Mouse (Mus musculus) neural tube, embryonic 15.5 days (tissue): ENCODE results near the gene Cldn15. TPM values are rescaled to one million over a fixed set of nuclear protein-coding genes. Genes with fewer than 3 reads are reported as not detected.
A peak's percentile ranks its signal among the peaks of the same experiment; 100 is the strongest.

Experiments used
- ATAC-seq: fragments of 200-750 bp; cut with Nextera tagmentation; 2 replicates; pipeline ENCODE4 v1.8.0; 2017; ENCODE audit warnings: mild to moderate bottlenecking, moderate TSS enrichment, moderate library complexity; ENCODE audit not compliant: low FRiP score
- H3K27ac ChIP-seq: fragments of 300-500 bp; sonication (generic); replicated peaks from 2 replicates; pipeline ENCODE4 v1.5.1; 2015; ENCODE audit warnings: mild to moderate bottlenecking, inconsistent platforms
- H3K27me3 ChIP-seq: fragments of 300-500 bp; sonication (generic); replicated peaks from 2 replicates; pipeline ENCODE4 v1.6.1; 2015; ENCODE audit warnings: inconsistent platforms
- H3K36me3 ChIP-seq: fragments of 300-500 bp; sonication (generic); 2 replicates; pipeline ENCODE4 v1.6.1; 2015; ENCODE audit warnings: inconsistent platforms
- H3K4me1 ChIP-seq: fragments of 300-500 bp; sonication (generic); 2 replicates; pipeline ENCODE4 v1.6.1; 2015; ENCODE audit warnings: inconsistent platforms
- H3K4me2 ChIP-seq: fragments of 300-500 bp; sonication (generic); 2 replicates; pipeline ENCODE4 v1.6.1; 2015; ENCODE audit warnings: inconsistent platforms, mild to moderate bottlenecking, moderate library complexity
- H3K4me3 ChIP-seq: fragments of 300-500 bp; sonication (generic); replicated peaks from 2 replicates; pipeline ENCODE4 v1.5.1; 2015; ENCODE audit warnings: mild to moderate bottlenecking, inconsistent platforms
- H3K9ac ChIP-seq: fragments of 300-500 bp; sonication (generic); replicated peaks from 2 replicates; pipeline ENCODE4 v1.6.1; 2015; ENCODE audit warnings: mild to moderate bottlenecking, inconsistent platforms
- H3K9me3 ChIP-seq: fragments of 300-500 bp; sonication (generic); replicated peaks from 2 replicates; pipeline ENCODE4 v1.6.1; 2016; ENCODE audit warnings: inconsistent platforms
- WGBS: fragments of 180-500 bp; shearing (Covaris S2); methylation state at CpG from one replicate; pipeline ENCODE4 v1.1.7; 2015; ENCODE audit warnings: mixed read lengths; 5-methylcytosine and 5-hydroxymethylcytosine counted together
- polyA plus RNA-seq: library from polyadenylated mRNA; unstranded; fragments of >200 nt; fragmentation: Nextera tagmentation; extraction: Ambion mirVana; gene quantifications from 2 replicates; pipeline ENCODE4 v1.2.1, GENCODE M21; 2015

The Cldn15 gene
- polyA plus RNA-seq, 1 experiment from 2014 or later: 0.67 TPM

DNA sequence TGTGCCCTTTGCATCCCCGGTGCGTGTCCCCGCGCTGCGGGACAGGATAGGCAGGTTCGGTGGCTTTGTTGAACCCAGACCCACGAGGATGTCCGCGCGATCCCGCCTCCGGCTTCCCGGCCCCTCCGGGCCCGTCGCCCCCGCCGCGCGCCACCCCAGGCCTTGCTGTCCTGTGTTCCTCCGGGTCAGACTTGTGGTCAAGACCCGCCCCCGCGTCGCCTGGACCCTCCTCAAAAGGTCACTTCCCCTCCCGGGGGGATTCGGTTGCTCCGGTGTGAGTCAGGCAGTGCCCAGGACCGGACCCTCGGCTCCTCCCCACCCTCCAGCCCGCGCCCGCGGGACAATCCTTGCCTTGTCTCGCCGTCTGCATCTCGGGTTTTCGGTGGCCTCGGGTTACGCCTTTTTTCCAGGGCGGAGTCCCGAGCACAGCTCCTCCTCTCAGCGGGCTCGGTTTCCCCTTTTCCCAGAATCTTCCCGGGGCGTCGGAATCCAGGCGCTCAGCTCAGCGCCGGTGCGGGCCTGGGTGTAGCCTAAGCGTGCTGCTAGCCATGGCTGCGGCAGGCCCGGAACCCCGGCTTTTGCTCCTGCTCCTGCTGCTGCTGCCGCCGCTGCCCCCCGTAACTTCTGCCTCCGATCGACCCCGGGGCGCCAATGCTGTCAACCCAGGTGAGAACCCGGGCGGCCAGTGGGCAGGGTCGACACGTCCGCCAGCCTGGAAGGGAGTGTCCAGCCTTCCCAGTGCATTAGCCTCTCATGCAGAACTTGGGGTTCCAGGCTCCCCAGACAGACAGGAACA is 20.9 kb downstream of the Cldn15 start:
- no peaks in the 10 kb centered on the region for H3K27me3 ChIP-seq
- peak; percentile 64 for ATAC-seq
- under 1% methylated on average over 66 of the region's 67 CpGs for WGBS
- H3K4me1 ChIP-seq: peaks cover 33% of the 10 kb centered on the region
- no peaks in the 10 kb centered on the region for H3K9me3 ChIP-seq
- H3K4me2 ChIP-seq: peak overlapping the region; percentile 74
- peak overlapping the region; percentile 90 for H3K9ac ChIP-seq
- H3K36me3 ChIP-seq: peaks cover 40% of the 10 kb centered on the region
- H3K27ac ChIP-seq: peak overlapping the region; percentile 95
- peak overlapping the region; percentile 73 for H3K4me3 ChIP-seq

DNA sequence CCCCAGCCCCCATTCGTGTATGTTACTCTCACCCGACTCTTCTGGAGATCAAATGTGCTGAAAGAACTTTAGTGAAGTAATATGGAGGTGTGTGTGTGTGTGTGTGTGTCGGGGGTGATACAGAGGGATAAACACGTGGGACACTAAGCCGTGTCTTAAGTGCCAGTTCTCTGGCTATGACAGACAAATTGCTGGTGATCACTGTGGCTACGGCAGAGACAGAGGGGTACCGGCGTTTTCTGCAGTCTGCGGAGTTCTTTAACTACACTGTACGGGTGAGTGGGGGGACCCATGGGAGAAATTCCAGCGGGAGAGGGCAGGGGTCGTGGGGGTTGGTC is 21.5 kb downstream of the Cldn15 start, which contains the start of gene Znhit1:
TSS of gene Znhit1 (minus strand) at position 88 of the 338 bp plus-strand sequence.
- ATAC-seq: no peak

DNA sequence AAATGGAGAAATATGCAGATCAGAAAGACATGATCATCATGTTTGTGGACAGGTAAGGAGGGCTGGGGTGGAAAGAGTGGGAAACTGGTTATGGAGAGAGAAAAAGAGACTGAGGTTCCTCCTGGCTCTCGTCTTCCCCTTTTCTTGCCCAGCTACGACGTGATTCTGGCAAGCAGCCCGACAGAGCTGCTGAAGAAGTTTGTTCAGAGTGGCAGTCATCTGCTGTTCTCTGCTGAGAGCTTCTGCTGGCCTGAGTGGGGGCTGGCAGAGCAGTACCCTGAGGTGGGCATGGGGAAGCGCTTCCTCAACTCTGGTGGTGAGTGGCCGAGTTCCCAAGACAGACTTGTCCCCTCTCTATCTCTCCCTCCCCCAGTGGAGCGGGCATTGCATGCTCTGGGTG is 22.0 kb downstream of the Cldn15 start:
- H3K4me3 ChIP-seq: peak overlapping the region; percentile 73
- H3K27me3 ChIP-seq: no peaks in the 10 kb centered on the region
- no peak for ATAC-seq
- H3K9me3 ChIP-seq: no peaks in the 10 kb centered on the region
- H3K9ac ChIP-seq: peak overlapping the region; percentile 90
- 64% methylated on average over 7 of the region's 7 CpGs for WGBS
- H3K4me1 ChIP-seq: peaks cover 31% of the 10 kb centered on the region
- H3K36me3 ChIP-seq: peaks cover 51% of the 10 kb centered on the region
- H3K27ac ChIP-seq: peak overlapping the region; percentile 95
- peak overlapping the region; percentile 74 for H3K4me2 ChIP-seq

More for the DNA sequence above, 21.5 kb downstream of the Cldn15 start, which contains the start of gene Znhit1:
- Histone ChIP-seq H3K4me3 (peak within 1 kb of the TSS; percentile 73), H3K36me3 (peaks cover 46% of the 10 kb centered on the region), H3K9me3 (no peaks in the 10 kb centered on the region), H3K4me1 (peaks cover 31% of the 10 kb centered on the region), H3K9ac (peak within 1 kb of the TSS; percentile 90), H3K27ac (peak within 1 kb of the TSS; percentile 95), H3K4me2 (peak within 1 kb of the TSS; percentile 74), H3K27me3 (no peaks in the 10 kb centered on the region)
- WGBS: 4% methylated on average over 12 of the region's 12 CpGs

DNA sequence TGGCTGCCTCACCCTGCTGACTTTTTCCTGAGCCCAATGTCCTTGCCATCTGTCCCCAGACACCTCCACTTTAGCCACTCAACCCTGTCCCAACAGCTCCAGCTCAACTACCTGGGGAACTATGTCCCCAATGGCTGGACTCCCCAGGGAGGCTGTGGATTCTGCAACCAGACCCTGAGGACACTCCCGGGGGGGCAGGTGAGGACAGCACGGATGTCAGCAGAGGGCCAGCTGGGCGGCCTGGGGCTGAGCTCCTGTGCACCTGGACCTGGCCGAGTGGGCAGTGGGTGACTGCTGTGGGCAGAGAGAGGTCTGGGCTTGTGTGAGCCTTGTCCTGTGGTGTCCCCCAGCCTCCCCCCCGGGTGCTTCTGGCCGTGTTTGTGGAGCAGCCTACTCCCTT is 23.4 kb downstream of the Cldn15 start:
- H3K4me3 ChIP-seq: no peak overlapping the region
- no peak overlapping the region for H3K9ac ChIP-seq
- H3K9me3 ChIP-seq: no peaks in the 10 kb centered on the region
- H3K27ac ChIP-seq: no peak overlapping the region
- H3K27me3 ChIP-seq: no peaks in the 10 kb centered on the region
- peaks cover 29% of the 10 kb centered on the region for H3K4me1 ChIP-seq
- ATAC-seq: no peak
- 94% methylated on average over 6 of the region's 6 CpGs for WGBS
- H3K36me3 ChIP-seq: peaks cover 60% of the 10 kb centered on the region
- H3K4me2 ChIP-seq: no peak overlapping the region

DNA sequence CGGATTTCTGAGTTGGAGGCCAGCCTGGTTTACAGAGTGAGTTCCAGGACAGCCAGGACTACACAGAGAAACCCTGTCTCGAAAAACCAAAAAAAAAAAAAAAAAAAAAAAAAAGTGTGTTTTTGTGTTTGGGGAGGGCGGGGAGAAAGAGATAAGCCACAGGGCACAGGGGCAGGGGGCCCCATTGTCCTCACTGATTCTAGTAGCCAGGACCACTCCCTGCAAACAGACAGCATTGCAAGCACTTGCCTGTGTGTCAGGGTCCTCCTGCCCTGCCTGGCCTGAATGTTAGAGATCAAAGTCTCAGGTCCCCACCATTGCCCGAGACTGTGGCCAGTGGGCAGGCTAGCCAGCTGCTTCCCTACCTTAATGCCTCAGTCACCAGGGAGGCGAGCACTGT is 33.0 kb downstream of the Cldn15 start:
- no peak overlapping the region for H3K4me2 ChIP-seq
- no peak for ATAC-seq
- H3K36me3 ChIP-seq: peaks cover 20% of the 10 kb centered on the region
- no peaks in the 10 kb centered on the region for H3K9me3 ChIP-seq
- 67% methylated on average over 5 of the region's 5 CpGs for WGBS
- H3K27me3 ChIP-seq: no peaks in the 10 kb centered on the region
- H3K4me3 ChIP-seq: no peak overlapping the region
- no peaks in the 10 kb centered on the region for H3K4me1 ChIP-seq
- no peak overlapping the region for H3K27ac ChIP-seq
- H3K9ac ChIP-seq: no peak overlapping the region

DNA sequence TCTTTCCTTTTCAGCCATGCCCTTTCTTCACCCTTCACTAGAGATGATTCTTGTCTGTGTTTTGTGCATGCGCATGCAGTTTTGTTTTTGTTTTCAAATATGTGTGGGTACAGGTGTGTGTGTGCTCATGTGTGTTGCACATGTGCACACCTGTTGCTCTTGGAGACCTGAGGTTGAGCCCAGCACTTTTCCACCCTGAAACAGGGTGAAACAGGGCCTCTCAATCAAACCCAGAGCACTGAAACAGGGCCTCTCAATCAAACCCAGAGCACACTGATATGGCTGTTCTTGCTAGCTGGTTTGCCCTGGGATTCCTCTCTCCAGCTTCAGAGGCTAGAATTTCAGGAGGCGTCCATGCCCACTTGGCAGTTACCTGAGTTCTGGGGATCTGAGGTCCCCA is 34.2 kb downstream of the Cldn15 start:
- peaks cover 8% of the 10 kb centered on the region for H3K36me3 ChIP-seq
- no peak overlapping the region for H3K4me3 ChIP-seq
- no peak overlapping the region for H3K27ac ChIP-seq
- no peak for ATAC-seq
- H3K4me1 ChIP-seq: no peaks in the 10 kb centered on the region
- H3K9ac ChIP-seq: no peak overlapping the region
- no peak overlapping the region for H3K4me2 ChIP-seq
- WGBS: 89% methylated on average over 2 of the region's 2 CpGs
- H3K9me3 ChIP-seq: no peaks in the 10 kb centered on the region
- no peaks in the 10 kb centered on the region for H3K27me3 ChIP-seq

DNA sequence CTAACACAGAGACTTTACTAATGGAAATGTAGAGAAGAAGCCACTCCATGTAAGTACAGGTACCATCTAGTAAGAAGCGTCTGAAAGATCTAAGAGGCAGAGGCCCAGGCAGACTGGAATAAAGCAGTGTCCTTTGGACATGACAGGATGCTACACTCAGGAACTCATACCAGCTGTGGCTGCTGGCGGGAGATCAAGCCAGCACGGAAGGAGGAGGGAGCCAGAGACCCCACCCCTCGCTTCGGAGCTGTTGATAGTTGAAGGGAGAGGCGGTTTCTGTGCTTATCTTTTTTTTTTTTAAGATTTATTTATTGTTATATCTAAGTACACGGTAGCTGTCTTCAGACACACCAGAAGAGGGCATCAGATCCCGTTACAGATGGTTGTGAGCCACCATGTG is 40.9 kb downstream of the Cldn15 start:
- H3K27me3 ChIP-seq: no peaks in the 10 kb centered on the region
- H3K36me3 ChIP-seq: no peaks in the 10 kb centered on the region
- 70% methylated on average over 8 of the region's 8 CpGs for WGBS
- no peak overlapping the region for H3K27ac ChIP-seq
- no peaks in the 10 kb centered on the region for H3K9me3 ChIP-seq
- no peak overlapping the region for H3K9ac ChIP-seq
- ATAC-seq: no peak
- H3K4me2 ChIP-seq: no peak overlapping the region
- no peak overlapping the region for H3K4me3 ChIP-seq
- H3K4me1 ChIP-seq: no peaks in the 10 kb centered on the region

DNA sequence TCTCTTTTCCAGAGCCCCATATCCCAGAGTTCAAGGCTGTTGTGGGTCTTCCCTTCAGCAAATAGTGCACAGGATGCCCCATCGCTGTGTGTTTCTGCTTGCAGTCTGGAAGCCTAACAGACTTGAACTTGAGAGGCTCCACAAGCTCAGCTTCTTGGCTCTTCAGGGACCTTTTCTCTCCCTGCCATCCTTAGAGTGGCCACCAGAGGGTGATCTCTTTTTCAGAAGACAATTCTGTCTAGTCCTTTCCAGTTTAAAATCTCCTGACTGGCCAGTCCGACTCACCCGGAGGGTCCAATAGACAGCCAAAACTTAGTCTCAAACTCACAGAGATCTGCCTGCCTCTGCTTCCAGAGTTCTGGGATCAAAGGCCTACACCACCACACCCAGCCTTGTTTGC is 43.6 kb downstream of the Cldn15 start:
- WGBS: 38% methylated on average over 3 of the region's 3 CpGs
- no peak for ATAC-seq

DNA sequence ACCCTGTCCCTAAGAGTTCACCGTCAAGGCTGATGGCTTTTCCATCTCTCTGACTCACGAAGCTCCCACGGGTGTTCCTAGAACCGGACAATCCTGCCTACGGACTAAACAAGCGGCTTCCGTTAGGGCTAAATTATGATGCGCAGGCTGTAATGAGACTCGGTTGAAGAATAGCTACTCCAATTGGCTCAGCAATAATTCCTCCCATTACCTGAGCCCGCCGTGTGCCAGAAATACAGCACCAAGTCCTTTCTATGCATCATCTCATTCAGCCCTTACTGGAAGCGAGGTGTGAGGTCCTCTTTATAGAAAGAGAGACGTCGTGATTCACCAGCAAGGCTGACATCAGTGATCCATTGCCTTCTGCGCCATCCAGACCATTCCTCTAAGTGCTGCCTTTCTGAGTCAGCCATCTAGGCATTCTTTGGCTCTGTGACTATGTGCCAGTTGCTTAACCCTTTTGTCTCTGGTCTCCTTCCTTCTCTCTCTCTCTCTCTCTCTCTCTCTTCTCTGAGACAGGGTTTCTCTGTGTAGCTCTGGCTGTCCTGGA is 46.1 kb downstream of the Cldn15 start:
- no peak overlapping the region for H3K27ac ChIP-seq
- no peak overlapping the region for H3K4me2 ChIP-seq
- H3K4me1 ChIP-seq: no peaks in the 10 kb centered on the region
- H3K9ac ChIP-seq: no peak overlapping the region
- WGBS: 71% methylated on average over 15 of the region's 15 CpGs
- ATAC-seq: no peak
- H3K27me3 ChIP-seq: no peaks in the 10 kb centered on the region
- no peaks in the 10 kb centered on the region for H3K36me3 ChIP-seq
- no peaks in the 10 kb centered on the region for H3K9me3 ChIP-seq
- H3K4me3 ChIP-seq: no peak overlapping the region

More for the DNA sequence above, 43.6 kb downstream of the Cldn15 start:
- no peaks in the 10 kb centered on the region for H3K27me3 ChIP-seq
- H3K4me1 ChIP-seq: no peaks in the 10 kb centered on the region
- no peaks in the 10 kb centered on the region for H3K36me3 ChIP-seq
- no peak overlapping the region for H3K27ac ChIP-seq
- no peak overlapping the region for H3K4me3 ChIP-seq
- H3K4me2 ChIP-seq: no peak overlapping the region
- no peaks in the 10 kb centered on the region for H3K9me3 ChIP-seq
- no peak overlapping the region for H3K9ac ChIP-seq

DNA sequence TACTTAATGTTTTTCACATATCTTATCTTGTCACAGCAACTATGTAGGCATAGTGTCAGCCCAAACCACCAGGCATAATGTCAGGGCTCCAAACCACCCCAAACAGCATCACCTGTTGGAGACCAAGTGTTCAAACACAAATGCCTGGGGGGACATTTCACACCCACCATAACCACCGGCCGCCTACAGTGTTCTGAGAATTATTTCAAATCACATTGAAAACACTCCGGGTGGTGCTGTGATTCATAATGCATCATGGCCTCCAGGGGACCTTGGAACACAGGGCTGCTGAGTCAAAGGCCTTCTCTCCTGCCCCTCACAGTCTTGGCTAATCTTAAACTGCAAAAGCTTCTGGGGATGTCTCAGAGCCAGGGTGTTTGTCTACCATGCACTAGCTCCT is 49.5 kb downstream of the Cldn15 start:
- Histone ChIP-seq H3K27me3 (no peaks in the 10 kb centered on the region; the same call in 1 of the 2 replicates), H3K27ac (no peak overlapping the region), H3K4me1 (no peaks in the 10 kb centered on the region), H3K4me3 (no peak overlapping the region), H3K9ac (no peak overlapping the region), H3K36me3 (no peaks in the 10 kb centered on the region), H3K9me3 (no peaks in the 10 kb centered on the region), H3K4me2 (no peak overlapping the region)
- no peak for ATAC-seq
- WGBS: 87% methylated on average over 3 of the region's 3 CpGs

DNA sequence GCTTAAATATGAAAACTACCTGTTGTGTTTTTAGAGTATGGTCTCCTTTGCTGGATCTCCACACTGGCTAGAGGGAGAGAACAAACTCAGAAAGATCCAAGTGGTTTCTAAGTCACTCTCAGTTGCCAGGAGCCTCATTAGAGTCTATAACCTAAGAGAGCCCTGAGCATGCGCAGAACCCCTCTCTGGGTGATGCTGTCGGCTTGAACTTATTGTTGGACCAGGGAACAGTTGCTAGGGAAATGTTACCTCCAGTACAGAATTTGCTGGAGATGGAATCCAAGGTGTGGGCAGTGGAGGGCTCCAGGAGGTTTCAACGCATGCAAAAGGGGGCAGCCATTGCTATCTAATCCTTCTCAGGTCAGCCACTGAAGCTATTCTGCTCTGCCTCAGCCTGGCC is 57.9 kb downstream of the Cldn15 start:
- H3K4me3 ChIP-seq: no peak overlapping the region
- no peaks in the 10 kb centered on the region for H3K36me3 ChIP-seq
- no peaks in the 10 kb centered on the region for H3K9me3 ChIP-seq
- no peak overlapping the region for H3K27ac ChIP-seq
- WGBS: 47% methylated on average over 3 of the region's 3 CpGs
- no peak overlapping the region for H3K9ac ChIP-seq
- ATAC-seq: no peak
- peaks cover 62% of the 10 kb centered on the region for H3K27me3 ChIP-seq
- H3K4me1 ChIP-seq: peaks cover 17% of the 10 kb centered on the region
- no peak overlapping the region for H3K4me2 ChIP-seq

DNA sequence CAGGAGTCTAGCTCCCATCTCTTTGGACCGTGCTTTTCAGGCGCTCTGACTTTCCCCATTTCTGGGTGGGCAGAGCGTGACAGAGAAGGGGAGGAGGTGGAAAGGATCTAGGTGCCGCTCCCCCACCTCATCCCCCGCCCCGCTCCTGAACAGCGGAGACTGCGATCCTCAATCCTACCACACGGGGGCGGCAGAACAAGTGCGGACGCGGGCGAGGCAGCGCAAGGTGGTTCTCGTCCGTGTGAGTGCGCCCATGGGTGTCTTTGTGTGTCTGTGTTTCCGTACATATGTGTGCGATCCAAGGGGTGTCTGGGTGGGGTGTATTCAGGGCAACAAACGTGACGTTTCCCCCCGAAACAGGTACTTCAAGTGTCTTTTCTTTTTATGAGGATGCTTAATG is 58.7 kb downstream of the Cldn15 start:
- H3K4me1 ChIP-seq: peaks cover 24% of the 10 kb centered on the region
- H3K9me3 ChIP-seq: no peaks in the 10 kb centered on the region
- H3K4me2 ChIP-seq: peak overlapping the region; percentile 55
- H3K27ac ChIP-seq: no peak overlapping the region
- peak overlapping the region; percentile 29 for H3K4me3 ChIP-seq
- no peak overlapping the region for H3K9ac ChIP-seq
- 0% methylated on average over 23 of the region's 23 CpGs for whole genome bisulfite sequencing
- H3K36me3 ChIP-seq: no peaks in the 10 kb centered on the region
- H3K27me3 ChIP-seq: peaks cover 68% of the 10 kb centered on the region
- no peak for ATAC-seq
